Mouse (Mus musculus): ENCODE measurements around the gene Ap4s1. TPM values are rescaled to one million over a fixed set of nuclear protein-coding genes. Genes with fewer than 3 reads are reported as not detected.

Gene Ap4s1
- polyA plus RNA-seq, 1 experiment = 76.3 TPM

Other genes starting within 250 kb of the Ap4s1 start
- not detected in 2 replicates for gene Coch, start 97.7 kb upstream of the Ap4s1 start, polyA plus RNA-seq (2012; ENCODE audit: insufficient read depth, insufficient read length, missing spikeins)
- gene Strn3, start 864 bp downstream of the Ap4s1 start, polyA plus RNA-seq (2012; ENCODE audit: insufficient read depth, insufficient read length, missing spikeins) = 61.5 and 67.4 TPM in 2 replicates
- gene Hectd1, start 138.5 kb downstream of the Ap4s1 start, polyA plus RNA-seq (2012; ENCODE audit: insufficient read depth, insufficient read length, missing spikeins) = 27.3 and 27.8 TPM in 2 replicates

Data from brown adipose tissue, adult 24 weeks (tissue).